24 mouse cellular contexts compared by ENCODE assay signal in the genomic region with DNA sequence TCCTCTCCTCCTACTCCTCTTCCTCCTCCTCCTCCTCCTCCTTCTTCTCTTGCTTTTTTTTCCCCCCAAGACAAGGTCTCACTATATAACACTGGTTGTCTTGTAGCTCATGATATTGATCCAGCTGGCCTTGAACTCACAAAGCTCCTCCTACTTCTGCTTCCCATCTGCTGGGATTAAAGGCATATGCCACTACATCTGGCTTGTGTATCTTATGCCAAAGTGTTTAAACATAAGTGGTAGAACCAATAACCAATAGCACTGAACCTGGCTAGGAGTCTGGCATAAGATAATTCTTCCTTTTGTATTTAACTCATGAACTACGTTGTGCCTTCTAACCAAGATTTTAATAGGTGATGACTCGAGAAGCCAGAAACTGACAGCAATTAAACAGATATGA.
DNase-seq lines count a peak whose midpoint lies in the region; ATAC-seq and TF ChIP-seq lines count a peak whose summit lies in the region.
"Had no signal": no experiment of that assay in that cellular context is flagged by ENCODE, and none has a peak within 500 bp of the region (broad histone marks: within the 10 kb centered on the region; RNA-seq: fewer than 3 reads in every experiment).

No protein-coding gene starts in this region.

- no peak overlapping the region for H3K4me3 ChIP-seq in forebrain, embryonic 13.5 days
- no peak overlapping the region for H3K4me3 ChIP-seq in forebrain, embryonic 10.5 days
- H3K4me3 ChIP-seq: heart, adult 2 months; heart, embryonic 10.5 days; heart, embryonic 13.5 days had no signal

- H3K27ac ChIP-seq in forebrain, embryonic 13.5 days: no peak overlapping the region
- no peak overlapping the region for H3K27ac ChIP-seq in forebrain, embryonic 10.5 days
- H3K27ac ChIP-seq: heart, adult 2 months; heart, embryonic 10.5 days; heart, embryonic 13.5 days; hindbrain, embryonic 14.5 days; hindbrain, postnatal 0 days had no signal

- peak; percentile 61; the same call in 1 of the 2 replicates for ATAC-seq in forebrain, embryonic 13.5 days
- ATAC-seq: activated CD4-positive, CD25-positive, alpha-beta regulatory T cell, adult 4 months; hindbrain, postnatal 0 days; inflammation-experienced regulatory T-cells, adult 6 months had no signal

- TF ChIP-seq POLR2A in brain, embryonic 14.5 days (IDR thresholded peaks at IDR 0.05; ENCODE audit: borderline replicate concordance, extremely low read depth, insufficient read depth, insufficient read length, poor library complexity, severe bottlenecking): no peak

- no peaks in the 10 kb centered on the region for H3K27me3 ChIP-seq in forebrain, embryonic 13.5 days
- H3K27me3 ChIP-seq in forebrain, embryonic 10.5 days (ENCODE audit: poor library complexity, severe bottlenecking): no peaks in the 10 kb centered on the region
- H3K27me3 ChIP-seq: heart, embryonic 13.5 days had no signal

- no peak for TF ChIP-seq CTCF in brain, embryonic 14.5 days (IDR thresholded peaks at IDR 0.05; ENCODE audit: borderline replicate concordance, extremely low read depth, insufficient read depth, insufficient read length)

- no peaks in the 10 kb centered on the region; the same call in 1 of the 2 replicates for H3K9me3 ChIP-seq in forebrain, embryonic 13.5 days (replicated peaks)
- peaks cover 7% of the 10 kb centered on the region; the same call in 1 of the 2 replicates for H3K9me3 ChIP-seq in forebrain, embryonic 10.5 days
- H3K9me3 ChIP-seq: heart, embryonic 10.5 days had no signal

- H3K4me1 ChIP-seq in forebrain, embryonic 13.5 days: no peaks in the 10 kb centered on the region
- H3K4me1 ChIP-seq in forebrain, embryonic 10.5 days: no peaks in the 10 kb centered on the region

- H3K9ac ChIP-seq in forebrain, embryonic 13.5 days: no peak overlapping the region
- H3K9ac ChIP-seq: heart, embryonic 13.5 days; hindbrain, embryonic 14.5 days had no signal

- 92% methylated on average over 2 of the region's 2 CpGs for WGBS in forebrain, embryonic 13.5 days
- 94% methylated on average over 2 of the region's 2 CpGs for WGBS in forebrain, embryonic 10.5 days

- DNase-seq in forebrain, embryonic 10.5 days (ENCODE audit: extremely low spot score, low spot score): no peak
- DNase-seq in layer of hippocampus, adult 18-20 months (ENCODE audit: low spot score in 2 of 2): peak; percentile 40 to 83
- no peak for DNase-seq in layer of hippocampus, adult 11-12 months (ENCODE audit: low spot score)
- peak; percentile 73 for DNase-seq in brain, embryonic 14.5 days (ENCODE audit: low read depth)
- DNase-seq in layer of hippocampus, adult 8-10 months (ENCODE audit: low spot score in 2 of 2): peak; percentile 32 to 49
- no peak for DNase-seq in frontal cortex, postnatal 25 days (ENCODE audit: low spot score in 2 of 2)
- no peak for DNase-seq in urinary bladder, postnatal 10 days (ENCODE audit: low spot score)
- DNase-seq: adrenal gland, adult 8-10 months; adrenal gland, postnatal 25 days; cerebellum, adult 18-20 months; cerebellum, adult 9-10 months; cerebellum, postnatal 14 days; gastrocnemius, postnatal 10 days; gastrocnemius, postnatal 36 days; heart, adult 2 months; heart, postnatal 14 days; heart, postnatal 4 days had no signal

- no peak overlapping the region for H3K4me2 ChIP-seq in forebrain, embryonic 13.5 days
- H3K4me2 ChIP-seq: heart, embryonic 13.5 days; hindbrain, embryonic 14.5 days had no signal

- no peaks in the 10 kb centered on the region for H3K36me3 ChIP-seq in forebrain, embryonic 13.5 days (ENCODE audit: poor library complexity, severe bottlenecking)
- no peaks in the 10 kb centered on the region for H3K36me3 ChIP-seq in forebrain, embryonic 10.5 days (replicated peaks)
- H3K36me3 ChIP-seq: heart, embryonic 10.5 days; heart, embryonic 13.5 days had no signal

Comparison
In these comparisons a context has a peak if more than half of its experiments do, and no peak if none do; other contexts are left out.
1. DNase-seq: peak in layer of hippocampus, adult 18-20 months (2 of 2), brain, embryonic 14.5 days (single experiment) and layer of hippocampus, adult 8-10 months (2 of 2); none in forebrain, embryonic 10.5 days (single experiment), layer of hippocampus, adult 11-12 months (single experiment), frontal cortex, postnatal 25 days (0 of 2) and urinary bladder, postnatal 10 days (single experiment).